Mouse (Mus musculus): ENCODE data around the gene Espl1.

Gene Espl1

GRCm38 (mm10) chr15:102339612-102340011 lies 43.5 kb downstream of the Espl1 start:
- DNase-seq = no peak

- peak; percentile 45 for DNase-seq
Observed at GRCm38 (mm10) chr15:102341580-102341979, 45.5 kb downstream of the Espl1 start.

GRCm38 (mm10) chr15:102344490-102344889 lies 48.4 kb downstream of the Espl1 start:
- DNase-seq = no peak

GRCm38 (mm10) chr15:102346444-102346843 lies 50.4 kb downstream of the Espl1 start:
- no peak for DNase-seq

- peak; percentile 97 for DNase-seq
Observed at GRCm38 (mm10) chr15:102350138-102350941, 54.3 kb downstream of the Espl1 start, which contains the start of gene Aaas. Gene Aaas, minus strand, starts transcription at chr15:102350771.

- no peak for DNase-seq
Observed at GRCm38 (mm10) chr15:102350942-102351291, 54.9 kb downstream of the Espl1 start.

- DNase-seq = no peak
Observed at GRCm38 (mm10) chr15:102352177-102352576, 56.1 kb downstream of the Espl1 start.

- no peak for DNase-seq
Observed at GRCm38 (mm10) chr15:102353986-102354385, 57.9 kb downstream of the Espl1 start.

GRCm38 (mm10) chr15:102355134-102355870 lies 59.2 kb downstream of the Espl1 start:
- DNase-seq = peak; percentile 43

- no peak for DNase-seq
Observed at GRCm38 (mm10) chr15:102355871-102356441, 59.9 kb downstream of the Espl1 start.

GRCm38 (mm10) chr15:102356501-102357325 lies 60.6 kb downstream of the Espl1 start:
- no peak for DNase-seq

- no peak for DNase-seq
Observed at GRCm38 (mm10) chr15:102358126-102358525, 62.1 kb downstream of the Espl1 start.

- DNase-seq = no peak
Observed at GRCm38 (mm10) chr15:102358834-102359233, 62.8 kb downstream of the Espl1 start.

GRCm38 (mm10) chr15:102362648-102363047 lies 66.6 kb downstream of the Espl1 start:
- no peak for DNase-seq

- DNase-seq = no peak
Observed at GRCm38 (mm10) chr15:102364678-102365077, 68.6 kb downstream of the Espl1 start.

GRCm38 (mm10) chr15:102366238-102366637 lies 70.2 kb downstream of the Espl1 start:
- no peak for DNase-seq

GRCm38 (mm10) chr15:102366733-102367344 lies 70.8 kb downstream of the Espl1 start, which contains the start of gene Sp7:
Gene Sp7, minus strand, starts transcription at chr15:102367182.
- DNase-seq = no peak

- DNase-seq = no peak
Observed at GRCm38 (mm10) chr15:102369972-102370371, 73.9 kb downstream of the Espl1 start.

GRCm38 (mm10) chr15:102370727-102371126 lies 74.7 kb downstream of the Espl1 start:
- DNase-seq = no peak
